Mouse (Mus musculus): ENCODE data around the gene 5430402E10Rik.
A peak's percentile ranks its signal among the peaks of the same experiment; 100 is the strongest.
"Not testable (repeated sequence)": the region's sequence is repeated elsewhere in the genome, so short reads cannot be mapped to it uniquely, and the experiment has no call there.

5430402E10Rik gene

DNA sequence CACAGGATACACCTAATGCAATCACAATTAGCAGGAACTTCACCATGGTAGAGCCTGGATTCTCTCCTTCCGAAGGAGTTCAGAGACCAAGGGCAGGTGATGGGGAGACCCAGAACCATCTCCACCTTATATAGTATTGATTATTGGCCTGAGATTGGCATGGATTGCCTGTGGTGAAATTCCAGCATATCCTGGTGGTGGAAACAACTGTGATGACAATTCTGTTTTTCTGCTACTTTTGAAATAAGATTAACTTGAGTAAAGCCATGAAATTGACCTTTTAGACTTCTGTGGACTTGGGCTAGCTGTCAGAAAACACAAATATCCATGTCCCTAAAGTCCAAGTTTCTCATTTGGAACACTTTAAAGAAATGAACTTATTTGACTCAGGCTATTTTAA, at the start of gene 5430402E10Rik:
Gene 5430402E10Rik, minus strand, starts transcription at position 101 of the 400 bp plus-strand sequence.
- DNase-seq (ENCODE audit: low read depth, low spot score): not testable (repeated sequence)

DNA sequence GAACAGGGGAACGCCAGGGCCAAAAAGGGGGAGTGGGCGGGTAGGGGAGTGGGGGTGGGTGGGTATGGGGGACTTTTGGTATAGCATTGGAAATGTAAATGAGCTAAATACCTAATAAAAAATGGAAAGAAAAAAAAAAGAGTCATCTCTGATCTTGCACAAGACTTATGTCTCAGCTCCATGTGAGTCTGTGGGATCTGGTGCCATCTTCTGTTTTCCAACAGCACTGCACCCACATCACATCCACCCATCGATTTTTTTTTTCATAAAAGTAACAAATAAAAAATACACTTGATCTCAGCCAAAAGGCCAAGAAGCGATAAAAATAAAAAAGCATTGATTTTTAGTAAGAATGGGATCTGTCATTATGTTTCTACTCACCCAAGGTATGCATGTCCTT, 44.8 kb downstream of the 5430402E10Rik start:
- peak; percentile 1 for DNase-seq (ENCODE audit: low read depth, low spot score)

All from ZHBTc4 (cell line).